Mouse (Mus musculus) stomach, postnatal 0 days (tissue): ENCODE data around the gene Carns1.

Source experiments
- CTCF ChIP-seq: IDR thresholded peaks from 2 replicates; pipeline ENCODE4 v1.5.1; 2016; ENCODE audit warnings: antibody characterized with exemption, low read depth, mild to moderate bottlenecking, moderate library complexity
- EP300 ChIP-seq: optimal IDR thresholded peaks from 2 replicates; pipeline ENCODE3; 2016; ENCODE audit warnings: antibody characterized with exemption

GRCm38 (mm10) chr19:4121097-4121805 is 54.0 kb downstream of the Carns1 start:
- TF ChIP-seq CTCF (no peak), EP300 (no peak)
